Comparison of ENCODE assay signal across 25 mouse cellular contexts in the genomic region with DNA sequence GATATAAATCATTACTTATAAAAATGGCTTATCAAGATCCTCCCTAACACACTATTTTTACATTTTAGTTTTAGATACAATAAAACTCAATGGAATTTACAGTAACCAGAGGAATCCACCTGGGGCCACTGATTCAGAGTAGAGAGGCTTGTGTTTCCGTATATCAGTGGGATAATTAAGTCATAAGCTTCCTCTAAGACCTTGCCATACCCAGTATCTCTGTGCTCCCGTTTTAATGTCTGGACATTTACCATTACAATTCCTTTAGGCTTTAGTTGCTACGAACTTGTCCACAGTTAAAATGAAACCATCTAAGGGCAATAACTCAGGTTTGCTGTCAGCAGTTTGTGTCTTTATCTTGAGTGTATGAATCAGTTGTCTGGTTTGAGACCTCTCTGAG.
"Had no signal": no experiment of that assay in that cellular context is flagged by ENCODE, and none has a peak within 500 bp of the region (broad histone marks: within the 10 kb centered on the region; RNA-seq: fewer than 3 reads in every experiment).

No protein-coding gene starts in this region.

- H3K4me2 ChIP-seq: heart, embryonic 12.5 days; hindbrain, embryonic 13.5 days; hindbrain, embryonic 15.5 days; limb, embryonic 12.5 days; liver, embryonic 11.5 days; liver, embryonic 13.5 days; liver, embryonic 15.5 days had no signal

- H3K36me3 ChIP-seq: heart, embryonic 10.5 days; heart, embryonic 12.5 days; hindbrain, embryonic 13.5 days; hindbrain, embryonic 15.5 days; limb, embryonic 12.5 days; liver, embryonic 13.5 days; liver, embryonic 15.5 days had no signal

- H3K27ac ChIP-seq: heart, embryonic 10.5 days; hindbrain, embryonic 13.5 days; hindbrain, embryonic 15.5 days; hindbrain, postnatal 0 days; layer of hippocampus, adult 2 months; limb, embryonic 12.5 days; liver, embryonic 13.5 days; liver, embryonic 15.5 days had no signal

- H3K9ac ChIP-seq: heart, embryonic 12.5 days; hindbrain, embryonic 13.5 days; hindbrain, embryonic 15.5 days; limb, embryonic 12.5 days; liver, embryonic 13.5 days; liver, embryonic 15.5 days had no signal

- DNase-seq: gastrocnemius, postnatal 14 days; gastrocnemius, postnatal 36 days; heart, adult 18-20 months; heart, postnatal 10 days; heart, postnatal 36 days; kidney, adult 11 months; kidney, adult 2 months; kidney, adult 9 months; kidney, postnatal 10 days; kidney, postnatal 25 days; kidney, postnatal 4 days; layer of hippocampus, postnatal 36 days; left cerebral cortex, postnatal 4 days; liver; liver, embryonic 13.5 days had no signal

- H3K9me3 ChIP-seq: heart, embryonic 10.5 days; heart, embryonic 12.5 days; hindbrain, embryonic 13.5 days; hindbrain, embryonic 15.5 days; limb, embryonic 12.5 days; liver, embryonic 13.5 days; liver, embryonic 15.5 days had no signal

- H3K4me3 ChIP-seq: heart, embryonic 10.5 days; heart, embryonic 12.5 days; hindbrain, embryonic 13.5 days; hindbrain, embryonic 15.5 days; layer of hippocampus, adult 2 months; limb, embryonic 12.5 days; liver, embryonic 13.5 days; liver, embryonic 15.5 days had no signal

- H3K27me3 ChIP-seq: heart, embryonic 12.5 days; hindbrain, embryonic 13.5 days; hindbrain, embryonic 15.5 days; limb, embryonic 12.5 days; liver, embryonic 13.5 days; liver, embryonic 15.5 days had no signal

- ATAC-seq: hindbrain, postnatal 0 days; intestine, embryonic 16.5 days had no signal

- H3K4me1 ChIP-seq: heart, embryonic 10.5 days; heart, embryonic 12.5 days; hindbrain, embryonic 13.5 days; hindbrain, embryonic 15.5 days; limb, embryonic 12.5 days; liver, embryonic 13.5 days; liver, embryonic 15.5 days had no signal
